Mouse (Mus musculus) right cerebral cortex, postnatal 10 days (tissue): Measurements from ENCODE around the gene Foxp4.

Experiments
- DNase-seq, 2 experiments: peaks; one replicate each; pipeline ENCODE4 v3.0.0; 2021; ENCODE audit warnings: low spot score in 2 of 2

Gene Foxp4

GRCm38 (mm10) chr17:47897956-47898752 lies 26.3 kb downstream of the Foxp4 start:
- DNase-seq, result no peak

GRCm38 (mm10) chr17:47889727-47890126 lies 34.7 kb downstream of the Foxp4 start:
- DNase-seq, result no peak

- no peak for DNase-seq
Measured at GRCm38 (mm10) chr17:47889267-47889666, 35.2 kb downstream of the Foxp4 start.

GRCm38 (mm10) chr17:47888641-47889040 lies 35.8 kb downstream of the Foxp4 start:
- DNase-seq, result no peak

- DNase-seq, result no peak
Measured at GRCm38 (mm10) chr17:47888155-47888455, 36.3 kb downstream of the Foxp4 start.

GRCm38 (mm10) chr17:47887381-47888154 lies 36.9 kb downstream of the Foxp4 start:
- DNase-seq, result no peak

GRCm38 (mm10) chr17:47883099-47883498 lies 41.3 kb downstream of the Foxp4 start:
- no peak for DNase-seq

- no peak for DNase-seq
Measured at GRCm38 (mm10) chr17:47881330-47881729, 43.1 kb downstream of the Foxp4 start.

GRCm38 (mm10) chr17:47879207-47879606 lies 45.2 kb downstream of the Foxp4 start:
- DNase-seq, result peak in 1 of 2 experiments; percentile 59

GRCm38 (mm10) chr17:47878378-47879089 lies 45.9 kb downstream of the Foxp4 start:
- peak; percentile 87 to 89 for DNase-seq

- no peak for DNase-seq
Measured at GRCm38 (mm10) chr17:47877715-47878377, 46.6 kb downstream of the Foxp4 start.

- no peak for DNase-seq
Measured at GRCm38 (mm10) chr17:47876776-47877714, 47.4 kb downstream of the Foxp4 start.

- peak; percentile 90 for DNase-seq
Measured at GRCm38 (mm10) chr17:47873341-47873791, 51.1 kb downstream of the Foxp4 start.

GRCm38 (mm10) chr17:47872311-47873011 lies 52.0 kb downstream of the Foxp4 start:
- DNase-seq, result peak; percentile 50 to 62

GRCm38 (mm10) chr17:47869874-47870273 lies 54.6 kb downstream of the Foxp4 start:
- no peak for DNase-seq

GRCm38 (mm10) chr17:47866037-47866436 lies 58.4 kb downstream of the Foxp4 start:
- peak; percentile 60 to 62 for DNase-seq

GRCm38 (mm10) chr17:47864496-47864895 lies 59.9 kb downstream of the Foxp4 start:
- DNase-seq, result peak; percentile 81 to 90

- no peak for DNase-seq
Measured at GRCm38 (mm10) chr17:47863437-47863836, 61.0 kb downstream of the Foxp4 start.

- DNase-seq, result no peak
Measured at GRCm38 (mm10) chr17:47863023-47863422, 61.4 kb downstream of the Foxp4 start.

GRCm38 (mm10) chr17:47855544-47855943 lies 68.9 kb downstream of the Foxp4 start:
- DNase-seq, result peak in 1 of 2 experiments; percentile 20
